Mouse (Mus musculus) layer of hippocampus, postnatal 14 days (tissue): ENCODE data around the gene Bmx. TPM values are rescaled to one million over a fixed set of nuclear protein-coding genes. Genes with fewer than 3 reads are reported as not detected.

ENCODE experiments used
- DNase-seq, 2 experiments: peaks; one replicate each; pipeline ENCODE4 v3.0.0; 2021 to 2022; ENCODE audit warnings: low spot score in 2 of 2, mixed read lengths in 1 of 2
- long read RNA-seq, 2 experiments: library from polyadenylated mRNA; stranded (forward); transcript quantifications; one replicate each; pipeline ENCODE4 v2.0.0; 2021
- total RNA-seq, 2 experiments: library from RNA; stranded (reverse); gene quantifications; 2 replicates each; pipeline ENCODE4 v1.2.3; 2021

The Bmx gene
- total RNA-seq, result 1 to 10 TPM; 1.0 to 1.4 TPM
- long read RNA-seq, experiment 1, partial matches to known transcripts, result 0 of 1 reads
- long read RNA-seq, experiment 1, other reads (novel, unspliced or antisense), result 0 of 1 reads
- long read RNA-seq, experiment 2, partial matches to known transcripts, result 0 of 2 reads
- long read RNA-seq, experiment 2, other reads (novel, unspliced or antisense), result 0 of 2 reads

- no peak for DNase-seq
Observed at GRCm38 (mm10) chrX:164258057-164258456, at the start of gene Bmx. Bmx (minus strand) TSS chrX:164258193.

GRCm38 (mm10) chrX:164306250-164306649, 48.3 kb upstream of the Bmx start:
- DNase-seq, result no peak

DNA sequence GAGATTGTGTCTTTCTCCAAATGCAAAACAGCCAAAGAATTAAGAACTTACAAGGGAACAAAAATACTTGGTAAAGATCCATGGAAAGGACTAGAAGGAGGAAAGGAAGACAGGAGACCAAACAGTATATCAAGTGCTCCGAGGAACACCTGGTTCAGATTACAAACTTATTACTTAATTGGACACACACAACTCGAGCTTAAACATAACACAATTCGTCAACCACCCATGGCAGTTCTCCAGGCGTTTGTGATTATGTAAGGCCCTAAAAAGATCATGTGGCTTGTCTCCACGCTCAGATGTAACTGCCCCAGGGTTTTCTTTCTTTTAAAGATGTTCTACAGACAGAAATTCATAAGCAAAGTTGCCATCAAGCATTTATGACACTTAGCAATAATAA, 33.2 kb upstream of the Bmx start:
- no peak for DNase-seq

DNA sequence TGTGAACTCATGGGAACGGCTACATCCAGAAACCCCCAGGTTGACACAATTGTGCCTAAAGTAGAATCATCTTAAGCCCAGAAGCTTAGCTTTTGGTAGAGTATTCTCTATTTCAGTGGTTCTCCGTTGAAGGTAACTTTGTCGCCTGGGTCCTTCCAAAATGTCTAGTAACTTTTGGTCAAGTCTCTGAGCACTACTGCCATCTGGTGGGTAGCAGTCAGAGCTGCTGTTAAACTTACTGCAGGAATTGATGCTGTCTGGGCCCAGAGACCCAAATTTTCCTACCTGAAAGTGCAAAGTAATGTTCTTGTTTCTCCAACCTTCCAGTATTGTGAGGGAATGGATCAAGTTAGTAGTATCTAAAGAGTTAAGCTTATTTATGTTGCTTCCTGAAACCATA, 29.1 kb upstream of the Bmx start:
- peak in 1 of 2 experiments; percentile 9 for DNase-seq

- DNase-seq, result no peak
Observed at GRCm38 (mm10) chrX:164283808-164284207, 25.8 kb upstream of the Bmx start.

DNA sequence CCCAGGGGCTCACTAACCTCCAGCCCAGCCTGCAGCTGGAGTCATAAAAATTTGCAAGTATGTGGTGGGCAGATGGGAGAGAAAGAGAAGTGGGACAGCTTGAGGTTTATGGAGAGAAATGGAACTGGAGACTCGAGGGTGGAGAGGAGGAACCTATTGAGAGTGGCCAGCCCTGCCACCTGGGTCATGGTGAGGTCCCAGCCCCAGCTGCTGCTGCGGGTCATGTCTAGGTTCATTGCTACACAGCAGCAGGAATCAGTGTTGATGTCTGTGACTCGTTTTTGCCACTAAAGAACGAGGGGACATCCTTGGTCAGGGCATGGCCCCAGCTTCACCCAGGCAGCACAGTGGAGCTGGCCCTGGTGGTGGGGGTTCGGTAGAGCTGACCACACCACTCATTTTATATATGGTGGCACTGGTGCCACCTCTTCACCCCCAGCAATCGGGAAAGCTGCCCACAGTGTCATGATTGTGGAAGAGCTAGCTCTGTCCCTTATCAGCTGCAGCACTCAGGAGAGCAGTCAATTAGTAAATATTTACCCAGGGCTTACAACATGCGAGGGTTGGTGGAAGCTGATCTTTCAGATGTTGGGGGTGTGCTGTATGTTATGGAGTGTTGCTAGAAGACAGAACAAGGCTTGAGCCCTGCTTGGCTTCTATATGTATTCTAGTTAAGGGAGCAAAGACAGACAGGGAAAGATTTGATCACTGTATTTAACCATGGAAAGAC, 23.1 kb upstream of the Bmx start:
- DNase-seq, result no peak

- DNase-seq, result peak in 1 of 2 experiments; percentile 20
Observed at GRCm38 (mm10) chrX:164275536-164275935, 17.5 kb upstream of the Bmx start.

DNA sequence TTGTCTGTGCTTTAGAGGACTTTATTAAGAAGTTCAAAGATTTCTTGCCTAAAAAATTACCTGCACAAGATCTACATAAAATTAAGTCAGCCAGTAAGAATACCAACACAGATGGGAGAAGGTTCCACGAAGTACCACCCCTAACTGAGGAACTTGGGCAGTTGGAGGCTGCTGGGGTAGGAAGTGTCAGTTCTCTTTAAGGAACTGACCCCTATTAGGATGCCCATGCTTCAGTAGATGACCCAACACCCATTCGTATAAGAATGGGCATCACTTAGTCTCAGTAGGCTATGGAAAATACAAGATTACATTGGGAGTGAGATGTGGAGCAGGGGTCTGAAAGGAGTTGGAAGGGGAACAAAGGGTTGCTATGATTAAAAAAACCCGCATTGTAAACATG, 12.6 kb upstream of the Bmx start:
- no peak for DNase-seq

GRCm38 (mm10) chrX:164269285-164269761, 11.3 kb upstream of the Bmx start, which contains the start of gene Pir:
Pir (plus strand) TSS chrX:164269371.
- peak; percentile 6 to 9 for DNase-seq

- no peak for DNase-seq
Observed at GRCm38 (mm10) chrX:164264861-164265260, 6.9 kb upstream of the Bmx start.

- no peak for DNase-seq
Observed at GRCm38 (mm10) chrX:164262286-164262685, 4.3 kb upstream of the Bmx start.

- no peak for DNase-seq
Observed at GRCm38 (mm10) chrX:164258662-164259061, 669 bp upstream of the Bmx start.

GRCm38 (mm10) chrX:164256527-164256926, 1.5 kb downstream of the Bmx start:
- DNase-seq, result no peak

GRCm38 (mm10) chrX:164246722-164247121, 11.3 kb downstream of the Bmx start:
- DNase-seq, result no peak

- no peak for DNase-seq
Observed at GRCm38 (mm10) chrX:164245714-164246113, 12.3 kb downstream of the Bmx start.

- no peak for DNase-seq
Observed at GRCm38 (mm10) chrX:164233380-164233779, 24.6 kb downstream of the Bmx start.

DNA sequence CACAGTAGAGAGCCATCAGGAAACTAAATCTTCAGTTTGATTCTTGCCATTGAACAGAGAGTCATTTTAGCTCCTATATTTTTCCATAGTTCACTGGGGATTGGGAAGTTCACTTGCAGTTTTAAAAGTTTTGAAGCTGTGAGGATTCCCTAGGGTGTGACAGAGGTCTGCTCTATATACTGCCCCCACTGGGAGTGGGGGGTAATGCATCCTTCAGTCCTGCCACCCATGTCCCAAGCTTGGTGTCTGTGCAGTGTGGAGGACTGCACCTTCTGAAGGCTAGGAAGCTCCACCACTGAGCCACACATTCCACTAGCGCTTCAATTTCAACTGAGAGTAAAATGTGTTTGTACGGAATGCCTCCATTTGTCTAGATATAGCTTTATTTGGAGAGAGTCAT, 36.0 kb downstream of the Bmx start:
- DNase-seq, result no peak

- DNase-seq, result no peak
Observed at GRCm38 (mm10) chrX:164200547-164200946, 57.4 kb downstream of the Bmx start.

GRCm38 (mm10) chrX:164197679-164198078, 60.3 kb downstream of the Bmx start:
- DNase-seq, result no peak

- DNase-seq, result no peak
Observed at GRCm38 (mm10) chrX:164189880-164190279, 68.1 kb downstream of the Bmx start.

- DNase-seq, result peak; percentile 21 to 43
Observed at GRCm38 (mm10) chrX:164183844-164184243, 74.1 kb downstream of the Bmx start.

GRCm38 (mm10) chrX:164179746-164180145, 78.2 kb downstream of the Bmx start:
- DNase-seq, result peak; percentile 21 to 68

DNA sequence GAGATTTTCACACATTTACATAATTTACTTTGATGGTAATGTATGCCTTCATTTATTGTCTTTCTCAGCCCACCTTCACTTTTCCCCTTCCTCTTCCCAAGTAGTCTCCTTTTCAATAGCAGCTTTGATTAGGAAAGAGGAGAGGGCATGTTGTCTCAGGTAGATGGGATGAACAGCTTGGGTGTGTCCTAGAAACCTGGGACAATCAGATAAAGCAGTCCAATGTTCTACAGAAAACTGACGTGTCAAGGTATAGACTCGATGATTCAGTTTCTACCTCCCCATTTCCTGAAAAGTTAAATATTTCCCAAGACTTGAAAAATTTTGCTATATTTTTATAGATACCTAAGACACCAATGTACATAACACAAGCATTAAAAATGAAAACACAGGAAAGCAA, 79.1 kb downstream of the Bmx start:
- DNase-seq, result no peak
